Mouse (Mus musculus): Measurements from ENCODE around the gene Irak3. TPM values are rescaled to one million over a fixed set of nuclear protein-coding genes. Genes with fewer than 3 reads are reported as not detected.

The Irak3 gene
- polyA plus RNA-seq, 1 experiment from 2014 or later: 0.75 TPM

- Histone ChIP-seq H3K4me2 (replicated peaks; ENCODE audit: low read depth) (peak overlapping the region; percentile 74), H3K9ac (ENCODE audit: low read length) (no peak overlapping the region), H3K36me3 (ENCODE audit: control insufficient read depth, insufficient read depth, low read length) (no peaks in the 10 kb centered on the region; the same call in 1 of the 2 replicates), H3K4me1 (replicated peaks; ENCODE audit: control insufficient read depth, insufficient read depth) (no peaks in the 10 kb centered on the region), H3K27me3 (ENCODE audit: control insufficient read depth, insufficient read depth, low read length) (no peaks in the 10 kb centered on the region), H3K9me3 (ENCODE audit: control insufficient read depth, low read length) (no peaks in the 10 kb centered on the region), H3K27ac (replicated peaks) (no peak overlapping the region), H3K4me3 (ENCODE audit: low read depth, low read length) (peak overlapping the region; percentile 60)
- DNase-seq (ENCODE audit: low spot score) (no peak), ATAC-seq (ENCODE audit: low FRiP score, low TSS enrichment) (no peak)
- 76% methylated on average over 3 of the region's 3 CpGs for WGBS
- TF ChIP-seq EP300 (optimal IDR thresholded peaks at IDR 0.05) (no peak), CTCF (IDR thresholded peaks at IDR 0.05; ENCODE audit: low read depth) (peak; percentile 38)
These were observed 90.1 kb downstream of the Irak3 start for GRCm38 (mm10) chr10:120111691-120112319.

GRCm38 (mm10) chr10:120100806-120101205, 101.1 kb downstream of the Irak3 start:
- WGBS: 94% methylated on average over 1 of the region's 1 CpGs
- ATAC-seq (ENCODE audit: low FRiP score, low TSS enrichment) (no peak), DNase-seq (ENCODE audit: low spot score) (no peak)
- H3K9ac ChIP-seq (ENCODE audit: low read length): no peak overlapping the region
- no peak for TF ChIP-seq EP300 (optimal IDR thresholded peaks at IDR 0.05)
- no peak for TF ChIP-seq CTCF (IDR thresholded peaks at IDR 0.05; ENCODE audit: low read depth)
- no peak overlapping the region for H3K4me2 ChIP-seq (replicated peaks; ENCODE audit: low read depth)
- H3K27me3 ChIP-seq (ENCODE audit: control insufficient read depth, insufficient read depth, low read length): no peaks in the 10 kb centered on the region
- 0 out of 2 replicates have a peak, but pooled peaks cover 3% of the 10 kb centered on the region for H3K36me3 ChIP-seq (ENCODE audit: control insufficient read depth, insufficient read depth, low read length)
- H3K4me3 ChIP-seq (ENCODE audit: low read depth, low read length): no peak overlapping the region
- H3K27ac ChIP-seq (replicated peaks): no peak overlapping the region
- H3K9me3 ChIP-seq (ENCODE audit: control insufficient read depth, low read length): no peaks in the 10 kb centered on the region
- H3K4me1 ChIP-seq (replicated peaks; ENCODE audit: control insufficient read depth, insufficient read depth): no peaks in the 10 kb centered on the region

GRCm38 (mm10) chr10:120097564-120097963, 104.4 kb downstream of the Irak3 start:
- WGBS: 79% methylated on average over 5 of the region's 5 CpGs
- no peak overlapping the region for H3K4me2 ChIP-seq (replicated peaks; ENCODE audit: low read depth)
- TF ChIP-seq EP300 (optimal IDR thresholded peaks at IDR 0.05) (no peak), CTCF (IDR thresholded peaks at IDR 0.05; ENCODE audit: low read depth) (no peak)
- ATAC-seq (ENCODE audit: low FRiP score, low TSS enrichment) (no peak), DNase-seq (ENCODE audit: low spot score) (no peak)
- H3K4me1 ChIP-seq (replicated peaks; ENCODE audit: control insufficient read depth, insufficient read depth): no peaks in the 10 kb centered on the region
- H3K9me3 ChIP-seq (ENCODE audit: control insufficient read depth, low read length): no peaks in the 10 kb centered on the region
- H3K36me3 ChIP-seq (ENCODE audit: control insufficient read depth, insufficient read depth, low read length): peaks cover 10% of the 10 kb centered on the region
- H3K4me3 ChIP-seq (ENCODE audit: low read depth, low read length): no peak overlapping the region
- H3K9ac ChIP-seq (ENCODE audit: low read length): no peak overlapping the region
- H3K27ac ChIP-seq (replicated peaks): no peak overlapping the region
- no peaks in the 10 kb centered on the region for H3K27me3 ChIP-seq (ENCODE audit: control insufficient read depth, insufficient read depth, low read length)

GRCm38 (mm10) chr10:120095716-120096115, 106.2 kb downstream of the Irak3 start:
- H3K9ac ChIP-seq (ENCODE audit: low read length): no peak overlapping the region
- TF ChIP-seq CTCF (IDR thresholded peaks at IDR 0.05; ENCODE audit: low read depth): no peak
- TF ChIP-seq EP300 (optimal IDR thresholded peaks at IDR 0.05): no peak
- WGBS: 93% methylated on average over 5 of the region's 5 CpGs
- no peak for ATAC-seq (ENCODE audit: low FRiP score, low TSS enrichment)
- H3K9me3 ChIP-seq (ENCODE audit: control insufficient read depth, low read length): no peaks in the 10 kb centered on the region
- no peak for DNase-seq (ENCODE audit: low spot score)
- H3K4me2 ChIP-seq (replicated peaks; ENCODE audit: low read depth): no peak overlapping the region
- no peak overlapping the region for H3K27ac ChIP-seq (replicated peaks)
- no peaks in the 10 kb centered on the region for H3K4me1 ChIP-seq (replicated peaks; ENCODE audit: control insufficient read depth, insufficient read depth)
- peaks cover 15% of the 10 kb centered on the region for H3K36me3 ChIP-seq (ENCODE audit: control insufficient read depth, insufficient read depth, low read length)
- H3K27me3 ChIP-seq (ENCODE audit: control insufficient read depth, insufficient read depth, low read length): no peaks in the 10 kb centered on the region
- H3K4me3 ChIP-seq (ENCODE audit: low read depth, low read length): no peak overlapping the region

- Histone ChIP-seq H3K9me3 (ENCODE audit: control insufficient read depth, low read length) (no peaks in the 10 kb centered on the region), H3K27ac (replicated peaks) (no peak overlapping the region), H3K4me3 (ENCODE audit: low read depth, low read length) (no peak overlapping the region), H3K4me1 (replicated peaks; ENCODE audit: control insufficient read depth, insufficient read depth) (no peaks in the 10 kb centered on the region), H3K27me3 (ENCODE audit: control insufficient read depth, insufficient read depth, low read length) (no peaks in the 10 kb centered on the region), H3K36me3 (ENCODE audit: control insufficient read depth, insufficient read depth, low read length) (peaks cover 13% of the 10 kb centered on the region), H3K4me2 (replicated peaks; ENCODE audit: low read depth) (no peak overlapping the region), H3K9ac (ENCODE audit: low read length) (no peak overlapping the region)
- TF ChIP-seq CTCF (IDR thresholded peaks at IDR 0.05; ENCODE audit: low read depth) (no peak), EP300 (optimal IDR thresholded peaks at IDR 0.05) (no peak)
- DNase-seq (ENCODE audit: low spot score) (no peak), ATAC-seq (ENCODE audit: low FRiP score, low TSS enrichment) (no peak)
- 90% methylated on average over 9 of the region's 9 CpGs for WGBS
These were observed 106.8 kb downstream of the Irak3 start for GRCm38 (mm10) chr10:120095136-120095535.

GRCm38 (mm10) chr10:120092548-120092947, 109.4 kb downstream of the Irak3 start:
- Histone ChIP-seq H3K4me2 (replicated peaks; ENCODE audit: low read depth) (no peak overlapping the region), H3K4me3 (ENCODE audit: low read depth, low read length) (no peak overlapping the region), H3K27ac (replicated peaks) (no peak overlapping the region), H3K9ac (ENCODE audit: low read length) (no peak overlapping the region), H3K9me3 (ENCODE audit: control insufficient read depth, low read length) (no peaks in the 10 kb centered on the region), H3K4me1 (replicated peaks; ENCODE audit: control insufficient read depth, insufficient read depth) (no peaks in the 10 kb centered on the region), H3K27me3 (ENCODE audit: control insufficient read depth, insufficient read depth, low read length) (no peaks in the 10 kb centered on the region), H3K36me3 (ENCODE audit: control insufficient read depth, insufficient read depth, low read length) (peaks cover 18% of the 10 kb centered on the region)
- DNase-seq (ENCODE audit: low spot score) (no peak), ATAC-seq (ENCODE audit: low FRiP score, low TSS enrichment) (no peak)
- TF ChIP-seq CTCF (IDR thresholded peaks at IDR 0.05; ENCODE audit: low read depth) (no peak), EP300 (optimal IDR thresholded peaks at IDR 0.05) (no peak)
- 88% methylated on average over 12 of the region's 12 CpGs for WGBS

Other genes with a start within 250 kb of the Irak3 start
- gene Helb, start 89.1 kb downstream of the Irak3 start, polyA plus RNA-seq (2015; fragmentation: Nextera tagmentation; extraction: Ambion mirVana): 2.7 and 3.1 TPM in 2 replicates
- 178 and 181 TPM in 2 replicates for gene Tmbim4, start 540 bp downstream of the Irak3 start, polyA plus RNA-seq (2015; fragmentation: Nextera tagmentation; extraction: Ambion mirVana)
- gene Llph, start 24.9 kb upstream of the Irak3 start, polyA plus RNA-seq (2015; fragmentation: Nextera tagmentation; extraction: Ambion mirVana): 46.6 and 47.5 TPM in 2 replicates

All from stomach, postnatal 0 days (tissue).